Mouse (Mus musculus): ENCODE data around the gene S1pr1. TPM values are rescaled to one million over a fixed set of nuclear protein-coding genes. Genes with fewer than 3 reads are reported as not detected.
A peak's percentile ranks its signal among the peaks of the same experiment; 100 is the strongest.

The S1pr1 gene
- total RNA-seq (2021), result 10 to 100 TPM; 23.5 to 29.2 TPM
- long read RNA-seq, experiment 1, transcript S1pr1-201 (2 exons, 3,046 nt), result major isoform, 11 of 13 reads
- long read RNA-seq, experiment 1, partial matches to known transcripts, result 2 of 13 reads
- long read RNA-seq, experiment 1, other reads (novel, unspliced or antisense), result 0 of 13 reads
- long read RNA-seq, experiment 2, transcript S1pr1-201 (2 exons, 3,046 nt), result major isoform, 7 of 14 reads
- long read RNA-seq, experiment 2, partial matches to known transcripts, result 0 of 14 reads
- long read RNA-seq, experiment 2, other reads (novel, unspliced or antisense), result 7 of 14 reads

- peak; percentile 63 for DNase-seq
Measured at GRCm38 (mm10) chr3:115714671-115715651, at the start of gene S1pr1. S1pr1 (minus strand) TSS chr3:115715072.

GRCm38 (mm10) chr3:115763292-115763691, 48.4 kb upstream of the S1pr1 start:
- DNase-seq, result peak; percentile 9

GRCm38 (mm10) chr3:115762841-115763240, 48.0 kb upstream of the S1pr1 start:
- no peak for DNase-seq

DNA sequence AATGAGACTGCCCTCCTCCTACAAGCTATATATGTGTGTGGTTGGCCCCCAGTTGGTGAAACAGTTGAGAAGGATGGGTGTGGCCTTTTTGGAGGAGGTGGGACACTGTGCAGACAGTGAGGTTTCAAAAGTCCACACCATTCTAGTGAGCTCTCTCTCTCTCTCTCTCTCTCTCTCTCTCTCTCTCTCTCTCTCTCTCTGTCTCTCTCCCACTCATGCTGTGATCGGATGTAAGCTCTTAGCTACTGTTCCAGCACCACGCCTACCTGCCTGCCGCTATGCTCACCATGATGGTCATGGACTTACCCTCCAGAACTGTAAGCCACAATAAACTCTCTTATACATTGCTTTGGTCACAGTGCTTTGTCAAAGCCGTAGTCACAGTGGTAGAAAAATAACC, 44.8 kb upstream of the S1pr1 start:
- DNase-seq, result no peak

DNA sequence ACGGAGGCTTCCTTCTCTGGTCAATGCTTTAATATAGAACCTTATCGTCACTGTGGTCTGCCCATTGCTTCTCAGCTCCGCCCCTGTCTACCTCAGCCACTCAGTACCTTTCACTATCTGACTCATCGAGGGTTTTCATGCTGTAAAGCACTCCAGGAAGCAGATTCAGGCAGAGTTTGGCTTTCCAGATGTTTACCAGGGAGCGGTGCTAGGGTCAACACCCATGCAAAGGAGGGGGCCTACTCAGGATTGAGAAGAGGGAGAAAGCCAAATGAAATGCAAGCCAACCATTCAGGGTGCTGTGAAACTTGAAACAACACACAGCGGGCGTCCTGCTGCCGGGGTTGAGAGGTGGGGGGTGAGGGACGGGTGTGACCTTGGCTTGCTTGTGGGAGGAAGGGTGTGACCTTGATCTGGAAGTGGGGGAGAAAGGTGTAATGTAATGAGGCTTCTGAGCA, 43.6 kb upstream of the S1pr1 start:
- DNase-seq, result no peak

- DNase-seq, result no peak
Measured at GRCm38 (mm10) chr3:115754466-115754865, 39.6 kb upstream of the S1pr1 start.

- no peak for DNase-seq
Measured at GRCm38 (mm10) chr3:115750369-115750768, 35.5 kb upstream of the S1pr1 start.

DNA sequence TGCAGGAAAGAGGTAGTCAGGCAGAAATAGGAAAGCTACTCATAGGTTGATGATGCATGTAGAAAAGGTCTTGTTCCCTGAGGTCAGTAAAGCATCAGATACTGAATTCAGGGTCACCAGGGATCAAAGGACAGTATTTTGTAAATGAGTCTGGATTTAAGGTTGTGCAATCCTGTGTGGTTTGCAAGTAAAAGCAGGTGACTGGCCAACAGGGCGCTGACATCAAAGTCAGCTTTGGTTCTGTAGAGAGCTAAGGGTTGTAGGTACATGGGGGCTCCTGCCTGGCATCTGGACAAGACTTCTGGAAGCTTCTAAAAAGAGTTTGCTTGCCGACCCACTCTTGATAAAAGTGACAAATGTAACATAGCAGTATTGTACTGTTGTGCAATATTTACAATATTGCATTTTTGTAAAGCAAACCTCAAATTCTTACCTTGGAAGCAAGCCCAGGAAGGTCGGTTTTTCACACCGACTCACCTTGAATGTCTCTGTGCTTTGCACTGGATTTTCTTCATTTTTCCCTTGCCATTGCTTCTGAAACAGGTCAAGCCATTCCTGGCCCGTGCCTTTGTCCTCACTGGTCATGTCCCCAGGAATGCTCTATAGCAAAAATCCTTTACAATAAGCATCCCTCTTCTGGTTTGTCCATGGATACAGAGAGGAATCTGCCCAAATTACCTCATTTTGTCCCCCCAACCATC, 33.6 kb upstream of the S1pr1 start:
- no peak for DNase-seq

DNA sequence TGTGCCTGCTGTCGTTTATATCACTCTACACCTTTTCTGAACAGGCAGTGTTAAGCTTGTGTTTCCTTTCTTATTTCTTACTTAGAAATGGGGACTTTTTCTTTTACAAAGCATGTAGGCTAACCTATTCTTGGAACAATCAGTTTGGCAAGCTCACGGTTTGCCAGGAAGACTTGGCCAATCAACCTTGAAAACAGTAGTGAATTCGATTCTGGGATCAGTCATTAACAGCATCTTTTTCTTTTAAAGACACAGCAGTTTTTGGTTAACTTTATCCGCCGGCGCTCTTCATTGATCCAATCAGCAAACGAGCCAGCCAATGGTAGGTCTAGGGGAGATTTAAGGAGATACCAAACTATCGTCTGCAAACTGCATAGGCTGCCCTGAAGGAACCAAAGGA, 31.6 kb upstream of the S1pr1 start:
- DNase-seq, result no peak

DNA sequence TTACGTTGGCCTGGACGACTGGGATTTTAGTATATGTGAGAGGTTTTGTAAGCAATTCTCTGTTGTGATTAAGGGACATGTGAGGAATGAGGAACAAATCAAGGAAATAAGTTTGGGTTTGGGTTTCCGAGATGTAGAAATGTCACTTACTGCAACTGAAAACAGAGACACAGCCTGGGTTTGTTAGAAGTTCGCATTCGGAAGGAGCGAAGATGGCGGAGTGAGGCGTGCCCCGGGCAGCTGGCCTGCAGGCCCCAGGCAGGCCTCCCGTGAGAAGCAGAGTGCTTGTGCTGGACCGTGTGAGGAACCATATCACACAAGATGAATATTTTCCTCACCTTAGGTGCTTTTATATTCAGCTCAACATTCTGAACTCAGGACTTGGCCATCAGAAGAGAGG, 30.2 kb upstream of the S1pr1 start:
- no peak for DNase-seq

- no peak for DNase-seq
Measured at GRCm38 (mm10) chr3:115738524-115738923, 23.7 kb upstream of the S1pr1 start.

DNA sequence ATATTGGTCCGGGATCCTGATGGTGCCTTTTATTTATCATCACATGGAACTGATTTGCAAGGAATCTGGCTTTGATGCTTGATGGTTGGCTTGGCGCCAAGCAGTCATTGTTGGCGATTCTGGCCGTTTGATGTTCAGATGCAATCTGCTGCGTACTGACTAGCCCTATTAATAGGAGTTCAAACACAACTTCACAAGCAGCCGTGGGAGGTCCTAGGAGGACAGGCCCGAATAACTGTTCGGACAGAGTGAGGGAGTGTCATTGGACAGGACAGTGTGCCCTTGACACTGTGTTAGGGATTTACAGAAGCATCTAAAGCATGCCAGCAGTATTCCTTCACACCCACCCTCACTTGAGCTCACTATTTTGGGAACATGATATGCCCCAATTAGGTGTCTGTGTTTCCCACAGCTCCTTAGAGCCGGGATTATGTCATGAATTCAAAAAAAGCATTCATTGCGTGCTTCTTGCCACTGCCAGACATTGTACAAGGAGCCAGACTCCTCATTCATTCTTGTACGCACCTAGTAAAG, 23.0 kb upstream of the S1pr1 start:
- DNase-seq, result peak; percentile 13

- no peak for DNase-seq
Measured at GRCm38 (mm10) chr3:115735540-115735939, 20.7 kb upstream of the S1pr1 start.

GRCm38 (mm10) chr3:115734841-115735240, 20.0 kb upstream of the S1pr1 start:
- DNase-seq, result no peak

DNA sequence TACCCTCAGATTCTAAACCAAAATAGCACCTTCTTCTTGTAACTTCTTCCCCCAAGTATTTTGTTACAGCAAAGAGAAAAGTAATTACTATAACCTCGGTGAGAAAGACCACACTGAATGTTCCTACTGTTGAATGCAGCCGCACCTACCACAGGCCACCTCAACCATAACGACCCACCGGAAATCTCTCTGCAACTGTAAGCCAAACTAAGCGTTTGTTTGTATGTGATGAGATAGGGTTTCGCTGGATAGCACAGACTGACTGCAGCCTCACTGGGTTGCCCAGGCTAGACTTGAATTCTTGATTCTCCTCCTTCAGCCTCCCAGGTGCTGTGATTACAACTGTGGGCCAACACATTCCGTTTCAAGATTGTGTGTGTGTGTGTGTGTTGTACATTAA, 15.5 kb upstream of the S1pr1 start:
- DNase-seq, result no peak

GRCm38 (mm10) chr3:115729187-115729586, 14.3 kb upstream of the S1pr1 start:
- DNase-seq, result no peak

DNA sequence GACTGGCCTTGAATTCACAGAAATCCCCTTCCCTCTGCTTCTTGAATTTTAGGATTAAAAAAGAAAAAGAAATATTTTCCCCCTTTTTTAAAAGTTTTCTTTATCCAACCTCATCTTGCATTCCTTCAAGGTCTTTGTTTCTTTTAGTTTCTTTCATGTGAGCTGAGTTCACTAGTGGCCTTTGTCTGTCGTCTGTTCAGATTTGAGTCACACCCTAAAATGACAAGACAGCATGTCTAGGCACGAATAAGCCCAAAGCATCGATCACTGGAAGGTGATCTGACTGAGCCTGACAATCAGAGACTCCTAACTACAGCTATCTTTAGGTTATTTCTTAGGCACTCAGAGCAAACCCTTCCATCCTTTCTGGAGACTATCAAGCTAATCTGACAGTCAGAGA, 13.3 kb upstream of the S1pr1 start:
- DNase-seq, result no peak

DNA sequence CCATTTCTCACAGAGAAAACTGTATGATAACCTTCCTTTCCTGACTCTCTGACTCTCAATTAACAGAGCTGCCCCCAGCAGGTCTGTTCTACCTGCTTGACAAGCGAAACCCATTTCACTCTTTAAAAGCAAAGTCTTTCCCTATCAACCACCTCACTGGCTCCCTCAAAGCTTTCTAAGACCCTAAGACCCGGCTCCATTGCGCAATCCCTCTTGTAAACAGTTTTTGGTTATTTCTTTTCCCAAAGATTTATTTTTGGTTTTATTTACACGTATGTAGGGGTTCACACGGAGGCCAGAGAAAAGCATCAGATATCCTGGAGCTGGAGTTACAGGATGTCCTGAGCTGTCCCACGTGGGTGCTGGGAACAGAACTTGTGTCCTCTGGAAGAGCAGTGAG, 4.0 kb upstream of the S1pr1 start:
- no peak for DNase-seq

DNA sequence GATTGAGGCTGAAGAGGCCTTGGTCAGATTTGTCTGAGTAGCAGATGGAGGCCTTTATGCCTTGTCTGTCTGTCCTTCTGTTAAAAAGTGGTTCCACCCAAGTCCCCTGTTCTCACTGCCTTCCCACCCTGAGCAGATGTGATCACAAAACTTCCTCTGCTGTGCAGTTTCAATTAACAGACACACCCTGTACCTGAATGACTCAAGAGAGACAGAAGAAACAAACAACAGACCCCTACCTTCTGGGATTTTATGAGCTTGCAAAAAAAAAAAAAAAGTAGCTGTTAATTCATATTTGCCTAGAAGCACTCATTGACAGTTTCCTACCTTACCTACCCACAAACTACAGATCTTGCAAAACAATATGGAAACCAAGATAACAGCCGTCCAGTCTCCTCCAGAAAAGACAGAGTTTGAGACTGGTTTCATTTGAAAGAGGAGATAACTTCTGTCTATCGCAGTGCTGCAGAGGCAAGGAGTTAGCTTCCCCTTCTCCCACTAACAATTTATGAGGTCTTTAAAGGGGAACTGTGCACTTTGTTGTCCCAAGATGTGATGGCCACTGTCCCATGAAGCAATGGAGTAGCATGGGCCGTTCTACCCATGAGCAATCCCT, 1.1 kb upstream of the S1pr1 start:
- DNase-seq, result no peak

DNA sequence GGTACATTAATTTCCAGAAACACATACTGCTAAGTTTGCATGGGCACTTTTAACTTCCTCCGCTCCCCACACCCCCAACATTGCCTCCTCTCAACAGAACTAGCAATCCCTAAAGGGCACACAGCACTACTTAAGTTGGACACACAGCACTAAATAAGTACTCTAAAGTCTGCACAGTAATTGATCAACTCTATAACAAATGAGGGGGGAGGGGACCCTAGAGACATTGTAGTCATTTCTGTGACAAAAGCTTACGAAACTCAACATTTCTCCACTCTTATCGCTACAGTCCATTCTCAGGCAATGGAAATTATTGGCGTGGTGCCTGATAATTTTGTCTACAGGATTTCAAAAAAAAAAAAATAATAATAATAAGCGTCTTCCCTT, 830 bp downstream of the S1pr1 start:
- DNase-seq, result no peak

- DNase-seq, result no peak
Measured at GRCm38 (mm10) chr3:115713417-115714048, 1.3 kb downstream of the S1pr1 start.

GRCm38 (mm10) chr3:115712808-115713200, 2.1 kb downstream of the S1pr1 start:
- DNase-seq, result peak; percentile 74
